Mouse (Mus musculus): ENCODE measurements around the gene Pole4. TPM values are rescaled to one million over a fixed set of nuclear protein-coding genes. Genes with fewer than 3 reads are reported as not detected.

The Pole4 gene
- polyA plus RNA-seq, 1 experiment = 23.6 TPM

DNA sequence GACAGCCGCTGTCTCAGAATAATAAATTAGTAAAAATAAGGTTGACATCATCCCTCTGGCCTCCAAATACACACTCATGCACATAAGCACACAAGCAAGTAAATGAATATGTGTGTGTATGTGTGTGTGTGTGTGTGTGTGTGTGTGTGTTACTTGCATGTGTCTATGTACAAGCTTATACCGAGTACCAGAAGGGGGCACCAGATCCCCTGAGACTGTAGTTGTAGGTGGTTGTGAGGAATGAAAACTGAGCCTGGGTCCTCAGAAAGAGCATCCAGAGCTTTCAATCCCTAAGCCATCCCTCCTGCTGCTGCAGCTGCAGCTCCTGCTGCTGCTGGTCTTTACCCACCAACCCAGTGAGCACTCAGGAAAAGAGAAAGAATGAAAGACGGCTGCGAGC is 96.4 kb downstream of the Pole4 start:
- no peak overlapping the region for H3K27ac ChIP-seq (ENCODE audit: insufficient read depth, low read length)
- no peaks in the 10 kb centered on the region for H3K27me3 ChIP-seq (ENCODE audit: control insufficient read depth, insufficient read depth, low read length)
- TF ChIP-seq CTCF (IDR thresholded peaks at IDR 0.05; ENCODE audit: extremely low read depth, insufficient read depth, insufficient read length, insufficient replicate concordance) (no peak), POLR2A (IDR thresholded peaks at IDR 0.05; ENCODE audit: low read depth, low read length) (no peak)
- no peaks in the 10 kb centered on the region for H3K36me3 ChIP-seq (ENCODE audit: control insufficient read depth, insufficient read depth, low read length)
- no peak overlapping the region for H3K4me3 ChIP-seq (ENCODE audit: extremely low read depth, insufficient read depth, insufficient read length)
- WGBS = 95% methylated on average over 4 of the region's 4 CpGs
- DNase-seq (ENCODE audit: low read depth in 1 of 2, low spot score in 2 of 2) = no peak
- H3K4me1 ChIP-seq (ENCODE audit: control insufficient read depth, insufficient read depth, insufficient read length) = no peaks in the 10 kb centered on the region

GRCm38 (mm10) chr6:82604791-82605190 is 100.4 kb downstream of the Pole4 start:
- Histone ChIP-seq H3K4me1 (ENCODE audit: control insufficient read depth, insufficient read depth, insufficient read length) (no peaks in the 10 kb centered on the region), H3K36me3 (ENCODE audit: control insufficient read depth, insufficient read depth, low read length) (no peaks in the 10 kb centered on the region), H3K27me3 (ENCODE audit: control insufficient read depth, insufficient read depth, low read length) (no peaks in the 10 kb centered on the region), H3K27ac (ENCODE audit: insufficient read depth, low read length) (no peak overlapping the region), H3K4me3 (ENCODE audit: extremely low read depth, insufficient read depth, insufficient read length) (no peak overlapping the region)
- 83% methylated on average over 8 of the region's 8 CpGs for WGBS
- no peak for DNase-seq (ENCODE audit: low read depth in 1 of 2, low spot score in 2 of 2)
- TF ChIP-seq CTCF (IDR thresholded peaks at IDR 0.05; ENCODE audit: extremely low read depth, insufficient read depth, insufficient read length, insufficient replicate concordance) (no peak), POLR2A (IDR thresholded peaks at IDR 0.05; ENCODE audit: low read depth, low read length) (no peak)

DNA sequence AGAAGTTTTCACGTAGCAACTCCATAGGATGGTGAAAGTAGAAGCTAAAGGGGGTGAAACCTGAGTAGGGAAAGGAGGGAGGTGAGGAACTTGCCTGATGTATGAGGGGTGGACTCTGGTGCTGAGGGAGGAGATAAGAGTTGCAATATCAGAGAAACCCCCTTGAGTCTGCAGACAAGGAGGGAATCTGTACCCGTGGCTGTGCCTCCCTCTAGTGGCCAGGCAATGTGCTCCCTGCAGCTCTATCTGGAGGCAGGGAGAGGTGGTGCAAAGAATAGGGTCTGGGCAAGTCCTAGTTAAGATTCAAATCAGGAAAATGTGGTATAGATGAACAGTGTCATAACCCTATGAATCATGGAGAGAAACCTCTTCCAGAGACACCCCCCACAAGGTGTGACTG is 101.5 kb downstream of the Pole4 start:
- Histone ChIP-seq H3K27ac (ENCODE audit: insufficient read depth, low read length) (no peak overlapping the region), H3K4me3 (ENCODE audit: extremely low read depth, insufficient read depth, insufficient read length) (no peak overlapping the region), H3K36me3 (ENCODE audit: control insufficient read depth, insufficient read depth, low read length) (no peaks in the 10 kb centered on the region), H3K27me3 (ENCODE audit: control insufficient read depth, insufficient read depth, low read length) (no peaks in the 10 kb centered on the region), H3K4me1 (ENCODE audit: control insufficient read depth, insufficient read depth, insufficient read length) (no peaks in the 10 kb centered on the region)
- TF ChIP-seq POLR2A (IDR thresholded peaks at IDR 0.05; ENCODE audit: low read depth, low read length) = no peak
- TF ChIP-seq CTCF (IDR thresholded peaks at IDR 0.05; ENCODE audit: extremely low read depth, insufficient read depth, insufficient read length, insufficient replicate concordance) = peak; percentile 8; the same call in 1 of the 2 replicates
- WGBS = 35% methylated on average over 2 of the region's 2 CpGs
- no peak for DNase-seq (ENCODE audit: low read depth in 1 of 2, low spot score in 2 of 2)

DNA sequence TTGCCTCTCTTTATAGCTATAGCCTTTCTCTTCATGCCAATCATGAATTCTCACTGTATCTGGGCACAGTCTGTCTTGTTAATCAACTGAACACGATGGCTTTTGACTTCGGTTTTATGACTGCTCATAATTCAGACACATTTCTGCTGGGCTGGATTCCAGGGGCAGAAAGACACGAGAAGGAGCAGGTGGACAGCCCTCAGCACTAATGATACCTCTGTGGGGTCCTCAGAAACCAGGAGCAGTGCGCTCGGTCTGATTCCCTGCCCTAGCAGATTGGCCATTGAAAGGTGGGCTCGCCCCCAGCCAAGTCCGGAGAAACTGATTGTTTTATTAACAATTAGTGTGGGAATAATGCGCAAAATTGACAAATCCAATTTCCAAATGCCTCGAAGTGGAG is 101.9 kb downstream of the Pole4 start:
- H3K27ac ChIP-seq (ENCODE audit: insufficient read depth, low read length) = no peak overlapping the region
- no peak overlapping the region for H3K4me3 ChIP-seq (ENCODE audit: extremely low read depth, insufficient read depth, insufficient read length)
- no peaks in the 10 kb centered on the region for H3K4me1 ChIP-seq (ENCODE audit: control insufficient read depth, insufficient read depth, insufficient read length)
- no peak for DNase-seq (ENCODE audit: low read depth in 1 of 2, low spot score in 2 of 2)
- no peaks in the 10 kb centered on the region for H3K36me3 ChIP-seq (ENCODE audit: control insufficient read depth, insufficient read depth, low read length)
- no peak for TF ChIP-seq CTCF (IDR thresholded peaks at IDR 0.05; ENCODE audit: extremely low read depth, insufficient read depth, insufficient read length, insufficient replicate concordance)
- no peak for TF ChIP-seq POLR2A (IDR thresholded peaks at IDR 0.05; ENCODE audit: low read depth, low read length)
- 85% methylated on average over 9 of the region's 9 CpGs for WGBS
- no peaks in the 10 kb centered on the region for H3K27me3 ChIP-seq (ENCODE audit: control insufficient read depth, insufficient read depth, low read length)

GRCm38 (mm10) chr6:82595461-82596090 is 109.6 kb downstream of the Pole4 start:
- no peaks in the 10 kb centered on the region for H3K4me1 ChIP-seq (ENCODE audit: control insufficient read depth, insufficient read depth, insufficient read length)
- no peak overlapping the region for H3K4me3 ChIP-seq (ENCODE audit: extremely low read depth, insufficient read depth, insufficient read length)
- no peak for DNase-seq (ENCODE audit: low read depth in 1 of 2, low spot score in 2 of 2)
- TF ChIP-seq CTCF (IDR thresholded peaks at IDR 0.05; ENCODE audit: extremely low read depth, insufficient read depth, insufficient read length, insufficient replicate concordance) (no peak), POLR2A (IDR thresholded peaks at IDR 0.05; ENCODE audit: low read depth, low read length) (no peak)
- WGBS = 87% methylated on average over 8 of the region's 8 CpGs
- no peak overlapping the region for H3K27ac ChIP-seq (ENCODE audit: insufficient read depth, low read length)
- no peaks in the 10 kb centered on the region for H3K36me3 ChIP-seq (ENCODE audit: control insufficient read depth, insufficient read depth, low read length)
- H3K27me3 ChIP-seq (ENCODE audit: control insufficient read depth, insufficient read depth, low read length) = no peaks in the 10 kb centered on the region

GRCm38 (mm10) chr6:82589387-82589786 is 115.8 kb downstream of the Pole4 start:
- no peaks in the 10 kb centered on the region for H3K27me3 ChIP-seq (ENCODE audit: control insufficient read depth, insufficient read depth, low read length)
- H3K27ac ChIP-seq (ENCODE audit: insufficient read depth, low read length) = no peak overlapping the region
- DNase-seq (ENCODE audit: low read depth in 1 of 2, low spot score in 2 of 2) = no peak
- TF ChIP-seq CTCF (IDR thresholded peaks at IDR 0.05; ENCODE audit: extremely low read depth, insufficient read depth, insufficient read length, insufficient replicate concordance) (no peak), POLR2A (IDR thresholded peaks at IDR 0.05; ENCODE audit: low read depth, low read length) (no peak)
- H3K4me1 ChIP-seq (ENCODE audit: control insufficient read depth, insufficient read depth, insufficient read length) = no peaks in the 10 kb centered on the region
- no peaks in the 10 kb centered on the region for H3K36me3 ChIP-seq (ENCODE audit: control insufficient read depth, insufficient read depth, low read length)
- no peak overlapping the region for H3K4me3 ChIP-seq (ENCODE audit: extremely low read depth, insufficient read depth, insufficient read length)
- 83% methylated on average over 7 of the region's 7 CpGs for whole genome bisulfite sequencing

GRCm38 (mm10) chr6:82585396-82585795 is 119.8 kb downstream of the Pole4 start:
- DNase-seq (ENCODE audit: low read depth in 1 of 2, low spot score in 2 of 2) = no peak

More at GRCm38 (mm10) chr6:82585396-82585795, 119.8 kb downstream of the Pole4 start:
- Histone ChIP-seq H3K36me3 (ENCODE audit: control insufficient read depth, insufficient read depth, low read length) (no peaks in the 10 kb centered on the region), H3K4me3 (ENCODE audit: extremely low read depth, insufficient read depth, insufficient read length) (no peak overlapping the region), H3K27me3 (ENCODE audit: control insufficient read depth, insufficient read depth, low read length) (no peaks in the 10 kb centered on the region), H3K4me1 (ENCODE audit: control insufficient read depth, insufficient read depth, insufficient read length) (no peaks in the 10 kb centered on the region), H3K27ac (ENCODE audit: insufficient read depth, low read length) (no peak overlapping the region)
- WGBS = 77% methylated on average over 6 of the region's 6 CpGs
- TF ChIP-seq POLR2A (IDR thresholded peaks at IDR 0.05; ENCODE audit: low read depth, low read length) (no peak), CTCF (IDR thresholded peaks at IDR 0.05; ENCODE audit: extremely low read depth, insufficient read depth, insufficient read length, insufficient replicate concordance) (no peak)
